Mouse (Mus musculus) neural tube, embryonic 14.5 days (tissue): ENCODE measurements at regions not wholly inside any gene's neighbourhood (a gene's known extent, or its start where the extent isn't known, plus 50 kb on each side); places are given as distances from the start of the nearest gene placed in this dataset.

Experiments
- ATAC-seq: fragments of 200-750 bp; cut with Nextera tagmentation; 2 replicates; pipeline ENCODE4 v1.8.0; 2017; ENCODE audit warnings: low read depth, mild to moderate bottlenecking, moderate TSS enrichment, moderate library complexity
- H3K27ac ChIP-seq: fragments of 300-500 bp; sonication (generic); 2 replicates; pipeline ENCODE4 v1.5.1; 2014; ENCODE audit warnings: low read depth, mild to moderate bottlenecking, control low read depth, low read length, moderate library complexity, mixed read lengths
- H3K27me3 ChIP-seq: fragments of 300-500 bp; sonication (generic); 2 replicates; pipeline ENCODE4 v1.6.1; 2014; ENCODE audit warnings: low read length; ENCODE audit not compliant: control insufficient read depth, insufficient read depth
- H3K36me3 ChIP-seq: fragments of 300-500 bp; sonication (generic); 2 replicates; pipeline ENCODE4 v1.6.1; 2014; ENCODE audit warnings: low read length, mixed read lengths; ENCODE audit not compliant: control insufficient read depth, insufficient read depth
- H3K4me1 ChIP-seq: fragments of 300-500 bp; sonication (generic); 2 replicates; pipeline ENCODE4 v1.6.1; 2014; ENCODE audit warnings: low read length; ENCODE audit not compliant: control insufficient read depth, insufficient read depth
- H3K4me2 ChIP-seq: fragments of 300-500 bp; sonication (generic); 2 replicates; pipeline ENCODE4 v1.6.1; 2014; ENCODE audit warnings: mild to moderate bottlenecking, low read depth, low read length, control low read depth
- H3K4me3 ChIP-seq: fragments of 300-500 bp; sonication (generic); 2 replicates; pipeline ENCODE4 v1.5.1; 2014; ENCODE audit warnings: low read depth, low read length, control low read depth, mixed read lengths
- H3K9ac ChIP-seq: fragments of 300-500 bp; sonication (generic); replicated peaks from 2 replicates; pipeline ENCODE4 v1.6.1; 2014; ENCODE audit warnings: low read depth, mild to moderate bottlenecking, control low read depth, low read length, mixed read lengths
- H3K9me3 ChIP-seq: fragments of 300-500 bp; sonication (generic); 2 replicates; pipeline ENCODE4 v1.6.1; 2016; ENCODE audit warnings: low read length; ENCODE audit not compliant: control insufficient read depth
- WGBS: fragments of 180-500 bp; shearing (Covaris S2); extraction: QIAGEN DNeasy Blood & Tissue Kit; methylation state at CpG from one replicate; pipeline ENCODE4 v1.1.7; 2014; 5-methylcytosine and 5-hydroxymethylcytosine counted together

GRCm38 (mm10) chr5:120018126-120018525 is 98.1 kb upstream of the Rbm19 start:
- Histone ChIP-seq H3K4me3 (no peak overlapping the region), H3K4me1 (no peaks in the 10 kb centered on the region), H3K4me2 (no peak overlapping the region), H3K36me3 (no peaks in the 10 kb centered on the region), H3K9ac (no peak overlapping the region), H3K9me3 (no peaks in the 10 kb centered on the region), H3K27ac (no peak overlapping the region), H3K27me3 (no peaks in the 10 kb centered on the region)
- no peak for ATAC-seq
- 94% methylated on average over 2 of the region's 2 CpGs for WGBS

- Histone ChIP-seq H3K9me3 (no peaks in the 10 kb centered on the region), H3K27me3 (no peaks in the 10 kb centered on the region), H3K36me3 (no peaks in the 10 kb centered on the region), H3K9ac (no peak overlapping the region), H3K4me2 (no peak overlapping the region), H3K27ac (no peak overlapping the region), H3K4me3 (no peak overlapping the region), H3K4me1 (peaks cover 7% of the 10 kb centered on the region; the same call in 1 of the 2 replicates)
- ATAC-seq: no peak
- WGBS: 88% methylated on average over 5 of the region's 5 CpGs
Observed at GRCm38 (mm10) chr5:120020748-120021147, 95.5 kb upstream of the Rbm19 start.

- Histone ChIP-seq H3K9ac (no peak overlapping the region), H3K4me2 (no peak overlapping the region), H3K4me3 (no peak overlapping the region), H3K27me3 (no peaks in the 10 kb centered on the region), H3K36me3 (no peaks in the 10 kb centered on the region), H3K9me3 (no peaks in the 10 kb centered on the region), H3K4me1 (peaks cover 7% of the 10 kb centered on the region; the same call in 1 of the 2 replicates), H3K27ac (no peak overlapping the region)
- WGBS: 95% methylated on average over 5 of the region's 5 CpGs
- no peak for ATAC-seq
Observed at GRCm38 (mm10) chr5:120022276-120022675, 94.0 kb upstream of the Rbm19 start.

- 3% methylated on average over 9 of the region's 10 CpGs for WGBS
- Histone ChIP-seq H3K27ac (no peak overlapping the region), H3K27me3 (no peaks in the 10 kb centered on the region), H3K36me3 (no peaks in the 10 kb centered on the region), H3K4me3 (no peak overlapping the region), H3K9me3 (no peaks in the 10 kb centered on the region), H3K4me1 (peaks cover 7% of the 10 kb centered on the region; the same call in 1 of the 2 replicates), H3K4me2 (peak overlapping the region; percentile 37), H3K9ac (no peak overlapping the region; the same call in 1 of the 2 replicates)
- peak; percentile 54; the same call in 1 of the 2 replicates for ATAC-seq
Observed at GRCm38 (mm10) chr5:120024071-120024470, 92.2 kb upstream of the Rbm19 start.

- Histone ChIP-seq H3K4me3 (no peak overlapping the region), H3K9me3 (no peaks in the 10 kb centered on the region), H3K4me2 (no peak overlapping the region), H3K9ac (no peak overlapping the region), H3K4me1 (peaks cover 7% of the 10 kb centered on the region; the same call in 1 of the 2 replicates), H3K27ac (no peak overlapping the region), H3K36me3 (no peaks in the 10 kb centered on the region), H3K27me3 (no peaks in the 10 kb centered on the region)
- no peak for ATAC-seq
Observed at GRCm38 (mm10) chr5:120025212-120025611, 91.1 kb upstream of the Rbm19 start.

- Histone ChIP-seq H3K4me3 (no peak overlapping the region), H3K9ac (no peak overlapping the region), H3K36me3 (no peaks in the 10 kb centered on the region), H3K4me2 (no peak overlapping the region), H3K27ac (no peak overlapping the region), H3K4me1 (no peaks in the 10 kb centered on the region), H3K27me3 (no peaks in the 10 kb centered on the region), H3K9me3 (no peaks in the 10 kb centered on the region)
- 83% methylated on average over 15 of the region's 15 CpGs for WGBS
- ATAC-seq: no peak
Observed at GRCm38 (mm10) chr5:120030904-120031303, 85.4 kb upstream of the Rbm19 start.

GRCm38 (mm10) chr5:120031614-120032013 is 84.7 kb upstream of the Rbm19 start:
- Histone ChIP-seq H3K4me1 (no peaks in the 10 kb centered on the region), H3K9me3 (no peaks in the 10 kb centered on the region), H3K4me2 (no peak overlapping the region), H3K27ac (no peak overlapping the region), H3K27me3 (no peaks in the 10 kb centered on the region), H3K36me3 (no peaks in the 10 kb centered on the region), H3K4me3 (no peak overlapping the region), H3K9ac (no peak overlapping the region)
- WGBS: 62% methylated on average over 4 of the region's 4 CpGs
- ATAC-seq: no peak

- H3K27ac ChIP-seq: no peak overlapping the region
- no peaks in the 10 kb centered on the region for H3K27me3 ChIP-seq
- H3K9me3 ChIP-seq: no peaks in the 10 kb centered on the region
- no peak overlapping the region for H3K9ac ChIP-seq
- ATAC-seq: no peak
- H3K4me3 ChIP-seq: no peak overlapping the region
- 17% methylated on average over 13 of the region's 13 CpGs for WGBS
- no peak overlapping the region for H3K4me2 ChIP-seq
- no peaks in the 10 kb centered on the region for H3K36me3 ChIP-seq
- no peaks in the 10 kb centered on the region for H3K4me1 ChIP-seq
Observed at GRCm38 (mm10) chr5:120034499-120035077, 81.7 kb upstream of the Rbm19 start.

GRCm38 (mm10) chr5:120035251-120035650 is 81.0 kb upstream of the Rbm19 start:
- H3K27ac ChIP-seq: no peak overlapping the region
- WGBS: 84% methylated on average over 3 of the region's 3 CpGs
- H3K4me3 ChIP-seq: no peak overlapping the region
- H3K4me1 ChIP-seq: no peaks in the 10 kb centered on the region
- H3K36me3 ChIP-seq: no peaks in the 10 kb centered on the region
- no peaks in the 10 kb centered on the region for H3K9me3 ChIP-seq
- H3K4me2 ChIP-seq: no peak overlapping the region
- ATAC-seq: no peak
- no peaks in the 10 kb centered on the region for H3K27me3 ChIP-seq
- H3K9ac ChIP-seq: no peak overlapping the region
